Mouse (Mus musculus) G1E (cell line): ENCODE results near the gene Adcy1.

Experiments
- CTCF ChIP-seq: IDR thresholded peaks from 2 replicates; pipeline ENCODE4 v1.5.1; 2012; ENCODE audit warnings: low read depth, low read length, inconsistent platforms, mixed read lengths
- GATA1 ChIP-seq: IDR thresholded peaks from 2 replicates; pipeline ENCODE4 v1.6.1; 2012; ENCODE audit warnings: borderline replicate concordance, low read length, inconsistent platforms, mixed read lengths
- GATA2 ChIP-seq: IDR thresholded peaks from 2 replicates; pipeline ENCODE4 v1.6.1; 2012; ENCODE audit warnings: low read depth, low read length, inconsistent platforms, borderline replicate concordance
- TAL1 ChIP-seq: conservative IDR thresholded peaks from 2 replicates; pipeline ENCODE4 v1.6.1; 2012; ENCODE audit warnings: low read depth, low read length, inconsistent platforms, mixed read lengths

GRCm38 (mm10) chr11:7188469-7188868 is 125.2 kb downstream of the Adcy1 start, which contains the start of gene Gm11985:
- TF ChIP-seq TAL1 (no peak), CTCF (no peak), GATA1 (no peak), GATA2 (no peak)
